Mouse (Mus musculus) lung, postnatal 0 days (tissue): ENCODE measurements around the gene Shisa9. TPM values are rescaled to one million over a fixed set of nuclear protein-coding genes. Genes with fewer than 3 reads are reported as not detected.

Experiments used
- ATAC-seq: fragments of 200-750 bp; cut with Nextera tagmentation; 2 replicates; pipeline ENCODE4 v1.8.0; 2017; ENCODE audit warnings: moderate library complexity
- DNase-seq: peaks from one replicate; pipeline ENCODE4 v3.0.0-alpha.2; 2016; ENCODE audit warnings: low spot score
- H3K27ac ChIP-seq: fragments of 300-500 bp; sonication (generic); 2 replicates; pipeline ENCODE4 v1.5.1; 2014; ENCODE audit warnings: antibody characterized with exemption, mild to moderate bottlenecking, low read length, mixed read lengths
- H3K27me3 ChIP-seq: fragments of 300-500 bp; sonication (generic); replicated peaks from 2 replicates; pipeline ENCODE4 v1.6.1; 2014; ENCODE audit warnings: low read length, mixed read lengths; ENCODE audit not compliant: insufficient read depth
- H3K36me3 ChIP-seq: fragments of 300-500 bp; sonication (generic); 2 replicates; pipeline ENCODE4 v1.6.1; 2014; ENCODE audit warnings: low read length, mixed read lengths; ENCODE audit not compliant: insufficient read depth
- H3K4me1 ChIP-seq: fragments of 300-500 bp; sonication (generic); 2 replicates; pipeline ENCODE4 v1.6.1; 2014; ENCODE audit warnings: antibody characterized with exemption, low read depth, low read length, mixed read lengths; ENCODE audit not compliant: insufficient read depth
- H3K4me2 ChIP-seq: fragments of 300-500 bp; sonication (generic); replicated peaks from 2 replicates; pipeline ENCODE4 v1.6.1; 2014; ENCODE audit warnings: low read depth, mild to moderate bottlenecking, low read length, moderate library complexity, mixed read lengths
- H3K4me3 ChIP-seq: fragments of 300-500 bp; sonication (generic); 2 replicates; pipeline ENCODE4 v1.5.1; 2014; ENCODE audit warnings: low read depth, low read length
- H3K9ac ChIP-seq: fragments of 300-500 bp; sonication (generic); replicated peaks from 2 replicates; pipeline ENCODE4 v1.6.1; 2014; ENCODE audit warnings: low read depth, mild to moderate bottlenecking
- H3K9me3 ChIP-seq: fragments of 300-500 bp; sonication (generic); 2 replicates; pipeline ENCODE4 v1.6.1; 2016; ENCODE audit warnings: low read length, mixed read lengths
- CTCF ChIP-seq: IDR thresholded peaks from 2 replicates; pipeline ENCODE4 v1.5.1; 2016; ENCODE audit warnings: antibody characterized with exemption, mild to moderate bottlenecking
- EP300 ChIP-seq: IDR thresholded peaks from 2 replicates; pipeline ENCODE4 v1.6.1; 2016; ENCODE audit warnings: antibody characterized with exemption, mild to moderate bottlenecking, control low read depth
- WGBS: fragments of 180-500 bp; shearing (Covaris S2); extraction: QIAGEN DNeasy Blood & Tissue Kit; methylation state at CpG from one replicate; pipeline ENCODE4 v1.1.7; 2014; 5-methylcytosine and 5-hydroxymethylcytosine counted together
- polyA plus RNA-seq: library from polyadenylated mRNA; unstranded; fragments of >200 nt; fragmentation: Nextera tagmentation; extraction: Ambion mirVana; gene quantifications from 2 replicates; pipeline ENCODE4 v1.2.1, GENCODE M21; 2015

The Shisa9 gene
- polyA plus RNA-seq, 1 experiment from 2014 or later, result 1.5 TPM

- H3K4me2 ChIP-seq, result no peak overlapping the region
- TF ChIP-seq CTCF, result no peak
- no peak for TF ChIP-seq EP300
- no peak overlapping the region for H3K4me3 ChIP-seq
- no peak overlapping the region for H3K27ac ChIP-seq
- H3K36me3 ChIP-seq, result no peaks in the 10 kb centered on the region
- no peaks in the 10 kb centered on the region for H3K4me1 ChIP-seq
- no peak overlapping the region for H3K9ac ChIP-seq
- H3K27me3 ChIP-seq, result no peaks in the 10 kb centered on the region
- 83% methylated on average over 3 of the region's 3 CpGs for WGBS
- DNase-seq, result no peak
- ATAC-seq, result no peak
- no peaks in the 10 kb centered on the region for H3K9me3 ChIP-seq
Observed at GRCm38 (mm10) chr16:12010136-12010535, 26.2 kb downstream of the Shisa9 start.

- WGBS, result 43% methylated on average over 2 of the region's 2 CpGs
Observed at GRCm38 (mm10) chr16:12012747-12013146, 28.8 kb downstream of the Shisa9 start.

DNA sequence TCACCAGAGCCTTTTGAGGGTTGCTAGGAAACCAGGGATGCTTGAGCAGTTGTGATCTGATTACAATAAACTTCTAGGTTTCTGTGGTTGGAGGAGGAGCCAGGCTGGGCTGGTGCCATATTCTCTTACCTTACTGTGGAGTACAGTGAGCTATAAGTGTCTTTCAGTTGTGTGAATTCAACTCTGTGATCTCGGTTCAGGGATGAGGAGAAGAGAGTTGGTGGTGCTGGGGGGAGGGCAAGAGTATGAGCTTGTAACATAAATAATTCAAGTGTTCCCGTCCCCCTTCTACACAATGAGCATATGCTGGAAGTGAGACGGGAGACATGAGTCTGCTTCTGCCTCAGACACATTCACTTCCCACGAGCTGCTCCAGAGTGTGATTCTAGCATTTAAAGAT lies 30.6 kb downstream of the Shisa9 start:
- Histone ChIP-seq H3K9ac (no peak overlapping the region), H3K4me3 (no peak overlapping the region), H3K4me2 (no peak overlapping the region), H3K4me1 (no peaks in the 10 kb centered on the region), H3K36me3 (no peaks in the 10 kb centered on the region), H3K9me3 (no peaks in the 10 kb centered on the region), H3K27me3 (no peaks in the 10 kb centered on the region), H3K27ac (no peak overlapping the region)
- no peak for TF ChIP-seq EP300
- TF ChIP-seq CTCF, result no peak
- ATAC-seq, result no peak
- DNase-seq, result no peak
- 45% methylated on average over 4 of the region's 4 CpGs for WGBS

More at GRCm38 (mm10) chr16:12012747-12013146, 28.8 kb downstream of the Shisa9 start:
- Histone ChIP-seq H3K27ac (no peak overlapping the region), H3K9ac (no peak overlapping the region), H3K27me3 (no peaks in the 10 kb centered on the region), H3K4me3 (no peak overlapping the region), H3K9me3 (no peaks in the 10 kb centered on the region), H3K4me2 (no peak overlapping the region), H3K4me1 (no peaks in the 10 kb centered on the region), H3K36me3 (no peaks in the 10 kb centered on the region)
- peak; percentile 28 for DNase-seq
- ATAC-seq, result peak; percentile 23; the same call in 1 of the 2 replicates
- TF ChIP-seq CTCF (no peak), EP300 (no peak)

- peak; percentile 60 for DNase-seq
- WGBS, result 42% methylated on average over 4 of the region's 4 CpGs
- no peaks in the 10 kb centered on the region for H3K9me3 ChIP-seq
- no peaks in the 10 kb centered on the region for H3K27me3 ChIP-seq
- no peak overlapping the region for H3K4me2 ChIP-seq
- H3K27ac ChIP-seq, result no peak overlapping the region
- peaks cover 3% of the 10 kb centered on the region; the same call in 1 of the 2 replicates for H3K4me1 ChIP-seq
- TF ChIP-seq CTCF, result no peak
- TF ChIP-seq EP300, result peak; percentile 85
- ATAC-seq, result peak; percentile 90
- H3K9ac ChIP-seq, result no peak overlapping the region
- no peaks in the 10 kb centered on the region for H3K36me3 ChIP-seq
- no peak overlapping the region for H3K4me3 ChIP-seq
Observed at GRCm38 (mm10) chr16:12017921-12018618, 34.2 kb downstream of the Shisa9 start.

GRCm38 (mm10) chr16:12020103-12020755 lies 36.3 kb downstream of the Shisa9 start:
- Histone ChIP-seq H3K9me3 (no peaks in the 10 kb centered on the region), H3K4me2 (no peak overlapping the region), H3K27ac (no peak overlapping the region), H3K4me1 (peaks cover 3% of the 10 kb centered on the region; the same call in 1 of the 2 replicates), H3K4me3 (no peak overlapping the region), H3K9ac (no peak overlapping the region), H3K36me3 (no peaks in the 10 kb centered on the region), H3K27me3 (no peaks in the 10 kb centered on the region)
- TF ChIP-seq EP300, result no peak
- WGBS, result 42% methylated on average over 1 of the region's 1 CpGs
- no peak for DNase-seq
- peak; percentile 22; the same call in 1 of the 2 replicates for ATAC-seq

GRCm38 (mm10) chr16:12032441-12032840 lies 48.5 kb downstream of the Shisa9 start:
- H3K4me1 ChIP-seq, result no peaks in the 10 kb centered on the region
- no peak overlapping the region for H3K4me3 ChIP-seq
- H3K36me3 ChIP-seq, result no peaks in the 10 kb centered on the region
- no peaks in the 10 kb centered on the region for H3K27me3 ChIP-seq
- 47% methylated on average over 1 of the region's 1 CpGs for WGBS
- no peak for TF ChIP-seq CTCF
- no peak for TF ChIP-seq EP300
- DNase-seq (peak; percentile 17), ATAC-seq (no peak)
- no peak overlapping the region for H3K9ac ChIP-seq
- H3K4me2 ChIP-seq, result no peak overlapping the region
- no peak overlapping the region for H3K27ac ChIP-seq
- H3K9me3 ChIP-seq, result no peaks in the 10 kb centered on the region
